Mouse (Mus musculus) urinary bladder, postnatal 25 days (tissue): ENCODE measurements around the gene S100b.

Source experiments
- DNase-seq: peaks from one replicate; pipeline ENCODE4 v3.0.0; 2022; ENCODE audit warnings: low spot score

Gene S100b

GRCm38 (mm10) chr10:76253536-76253935, at the start of gene S100b:
S100b (plus strand) TSS chr10:76253853.
- DNase-seq: peak; percentile 22

- DNase-seq: no peak
Measured at GRCm38 (mm10) chr10:76207262-76207796, 46.3 kb upstream of the S100b start.

GRCm38 (mm10) chr10:76209241-76209640, 44.4 kb upstream of the S100b start:
- no peak for DNase-seq

GRCm38 (mm10) chr10:76210806-76211205, 42.8 kb upstream of the S100b start:
- no peak for DNase-seq

- no peak for DNase-seq
Measured at GRCm38 (mm10) chr10:76212121-76212520, 41.5 kb upstream of the S100b start.

- no peak for DNase-seq
Measured at GRCm38 (mm10) chr10:76214161-76214560, 39.5 kb upstream of the S100b start.

- DNase-seq: no peak
Measured at GRCm38 (mm10) chr10:76217056-76217455, 36.6 kb upstream of the S100b start.

GRCm38 (mm10) chr10:76218240-76218639, 35.4 kb upstream of the S100b start:
- DNase-seq: no peak

GRCm38 (mm10) chr10:76225944-76226343, 27.7 kb upstream of the S100b start:
- DNase-seq: no peak

GRCm38 (mm10) chr10:76229627-76230026, 24.0 kb upstream of the S100b start:
- DNase-seq: no peak

- DNase-seq: peak; percentile 91
Measured at GRCm38 (mm10) chr10:76237341-76238225, 16.1 kb upstream of the S100b start, which contains the start of gene Prmt2. Prmt2 (minus strand) TSS chr10:76237865.

GRCm38 (mm10) chr10:76239401-76239800, 14.3 kb upstream of the S100b start:
- DNase-seq: no peak

GRCm38 (mm10) chr10:76245106-76245505, 8.5 kb upstream of the S100b start:
- DNase-seq: no peak

- no peak for DNase-seq
Measured at GRCm38 (mm10) chr10:76246601-76247000, 7.1 kb upstream of the S100b start.

GRCm38 (mm10) chr10:76247960-76248646, 5.5 kb upstream of the S100b start:
- DNase-seq: no peak

GRCm38 (mm10) chr10:76248647-76248968, 5.0 kb upstream of the S100b start:
- no peak for DNase-seq

- no peak for DNase-seq
Measured at GRCm38 (mm10) chr10:76250870-76251269, 2.8 kb upstream of the S100b start.

GRCm38 (mm10) chr10:76253079-76253478, 574 bp upstream of the S100b start:
- no peak for DNase-seq

GRCm38 (mm10) chr10:76255617-76256016, 2.0 kb downstream of the S100b start:
- no peak for DNase-seq

- DNase-seq: no peak
Measured at GRCm38 (mm10) chr10:76257231-76257630, 3.6 kb downstream of the S100b start.

GRCm38 (mm10) chr10:76257719-76258390, 4.2 kb downstream of the S100b start:
- peak; percentile 26 for DNase-seq

- DNase-seq: no peak
Measured at GRCm38 (mm10) chr10:76259566-76260232, 6.0 kb downstream of the S100b start.
